Mouse (Mus musculus): ENCODE data around the gene Olfr1034.
"Not testable (repeated sequence)": the region's sequence is repeated elsewhere in the genome, so short reads cannot be mapped to it uniquely, and the experiment has no call there.

The Olfr1034 gene

DNA sequence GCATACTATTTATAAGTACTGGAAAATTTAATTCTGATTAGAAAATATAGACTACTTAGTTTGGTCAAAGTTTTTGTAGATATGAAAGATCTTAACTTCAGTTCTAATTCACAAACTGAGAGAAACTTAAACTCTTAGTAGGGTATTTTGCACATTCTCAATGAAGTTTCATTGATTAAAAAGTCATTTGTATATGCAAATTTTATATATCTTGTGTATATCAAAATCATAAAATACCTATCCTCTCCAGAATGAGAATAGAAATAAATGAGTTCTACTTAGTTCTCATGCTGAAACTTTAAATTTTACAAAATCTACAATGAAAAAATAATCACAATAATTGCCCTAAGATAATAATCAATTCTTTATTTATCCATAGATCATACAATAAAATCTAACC is at the start of gene Olfr1034:
Gene Olfr1034 (plus strand): TSS at position 301 of the 400 bp plus-strand sequence.
- DNase-seq (ENCODE audit: low spot score), result no peak

DNA sequence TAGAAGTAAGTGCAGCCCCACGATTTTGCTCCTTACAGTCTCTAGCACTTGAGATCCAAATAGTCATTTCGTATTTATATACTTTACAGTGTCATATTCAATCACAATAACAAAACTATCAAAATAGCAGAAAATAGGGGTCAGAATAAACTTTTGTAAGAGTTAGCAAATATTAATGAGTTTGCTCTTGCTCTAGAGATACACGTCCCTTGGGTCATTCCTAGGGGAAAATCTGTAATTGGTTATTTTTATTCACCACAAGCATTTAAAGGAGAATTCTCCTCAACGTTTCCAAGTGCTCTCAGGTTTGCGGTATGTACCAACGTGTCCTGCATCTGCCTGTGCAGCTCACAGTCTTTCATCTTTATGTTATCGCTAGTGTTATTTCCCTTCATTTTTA is 40.4 kb upstream of the Olfr1034 start, which contains the start of gene Olfr1032:
Gene Olfr1032 (plus strand): TSS at position 301 of the 400 bp plus-strand sequence.
- DNase-seq (ENCODE audit: low spot score), result no peak

DNA sequence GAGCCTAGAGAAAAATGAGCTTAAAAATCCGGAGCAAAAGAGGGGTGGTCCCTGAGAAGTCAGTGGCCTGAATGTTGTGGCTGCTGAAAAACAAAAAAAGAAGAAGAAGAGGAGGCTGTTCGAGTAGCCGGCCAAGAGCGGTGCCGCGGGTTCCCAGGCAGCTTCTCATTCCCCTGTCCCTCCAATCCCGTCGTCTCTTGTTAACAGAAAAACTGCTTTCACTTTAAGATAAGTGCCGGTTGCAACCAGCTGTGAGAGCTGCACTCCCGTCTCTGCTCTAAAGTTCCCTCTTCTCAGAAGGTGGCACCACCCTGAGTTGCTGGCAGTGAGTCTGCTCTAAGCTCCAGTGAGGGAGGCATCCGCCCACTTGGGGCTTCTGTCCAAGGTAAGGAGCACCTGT is 25.3 kb upstream of the Olfr1034 start, which contains the start of gene Olfr1033:
Gene Olfr1033 (plus strand): TSS at position 228 of the 400 bp plus-strand sequence.
- DNase-seq (ENCODE audit: low spot score), result not testable (repeated sequence)

- not testable (repeated sequence) for DNase-seq (ENCODE audit: low spot score)
Observed at GRCm38 (mm10) chr2:86021518-86021917, 24.1 kb upstream of the Olfr1034 start.

DNA sequence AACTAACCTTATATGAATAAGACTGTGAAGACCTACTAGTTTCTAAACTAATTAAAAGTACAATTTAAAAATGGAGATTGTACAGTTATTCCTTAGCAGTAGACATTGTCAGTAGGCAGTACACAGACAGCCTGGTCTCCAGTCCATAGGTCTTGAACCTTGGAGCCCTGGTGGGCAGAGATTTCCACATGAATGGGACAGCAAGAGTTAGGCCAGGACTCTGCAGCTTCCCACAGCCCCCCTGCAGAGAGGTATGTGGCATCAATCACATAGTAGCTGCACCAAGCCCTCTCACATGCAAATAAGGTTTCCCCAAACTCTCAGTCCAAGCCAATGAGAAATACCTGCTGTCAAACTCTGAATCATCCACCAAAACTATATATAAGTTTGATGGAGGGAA is 5.1 kb downstream of the Olfr1034 start:
- DNase-seq (ENCODE audit: low spot score), result not testable (repeated sequence)

DNA sequence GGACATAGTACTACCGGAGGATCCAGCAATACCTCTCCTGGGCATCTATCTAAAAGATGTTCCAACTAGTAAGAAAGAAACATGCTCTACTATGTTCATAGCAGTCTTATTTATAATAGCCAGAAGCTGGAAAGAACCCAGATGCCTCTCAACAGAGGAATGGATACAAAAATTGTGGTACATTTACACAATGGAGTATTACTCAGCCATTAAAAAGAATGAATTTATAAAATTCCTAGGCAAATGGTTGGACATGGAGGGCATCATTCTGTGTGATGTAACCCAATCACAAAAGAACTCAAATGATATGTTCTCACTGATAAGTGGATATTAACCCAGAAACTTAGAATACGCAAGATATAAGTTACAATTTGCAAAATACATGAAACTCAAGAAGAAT is 18.1 kb downstream of the Olfr1034 start:
- not testable (repeated sequence) for DNase-seq (ENCODE audit: low spot score)

- no peak for DNase-seq (ENCODE audit: low spot score)
Observed at GRCm38 (mm10) chr2:86070189-86070588, 24.5 kb downstream of the Olfr1034 start.

DNA sequence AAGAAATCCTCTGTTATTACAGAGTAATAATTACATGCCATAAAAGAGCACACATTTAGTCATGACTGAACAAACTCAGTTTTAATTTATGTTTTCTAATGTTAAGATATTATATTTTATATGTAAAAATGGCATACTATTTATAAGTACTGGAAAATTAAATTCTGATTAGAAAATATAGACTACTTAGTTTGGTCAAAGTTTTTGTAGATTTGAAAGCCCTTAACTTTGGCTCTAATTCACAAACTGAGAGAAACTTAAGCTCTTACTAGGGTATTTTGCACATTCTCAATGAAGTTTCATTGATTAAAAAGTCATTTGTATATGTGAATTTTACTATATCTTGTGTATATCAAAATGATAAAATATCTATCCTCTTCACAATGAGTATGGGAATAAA is 28.0 kb downstream of the Olfr1034 start, which contains the start of gene Olfr1036:
Gene Olfr1036 (plus strand): TSS at position 301 of the 400 bp plus-strand sequence.
- DNase-seq (ENCODE audit: low spot score), result not testable (repeated sequence)

GRCm38 (mm10) chr2:86080478-86080877 is 34.8 kb downstream of the Olfr1034 start:
- not testable (repeated sequence) for DNase-seq (ENCODE audit: low spot score)

DNA sequence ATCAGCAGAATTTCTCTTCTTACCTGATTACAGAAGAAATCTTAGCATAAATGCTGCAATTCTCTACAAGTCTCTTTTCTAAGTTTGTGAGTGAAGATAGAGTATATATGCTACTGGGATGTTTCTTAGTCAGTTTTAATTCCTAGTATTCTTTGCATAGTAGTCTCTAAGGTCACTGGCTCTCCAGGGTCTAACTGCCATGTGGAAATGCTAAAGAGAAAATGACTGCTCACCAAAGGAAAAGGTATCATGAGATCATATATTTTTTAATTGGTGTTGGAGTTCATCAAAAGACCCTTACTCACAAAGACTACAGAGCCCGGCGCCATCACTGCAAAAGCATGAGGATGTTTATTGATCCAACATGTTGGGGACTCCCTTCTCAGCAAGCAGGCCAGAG is 41.6 kb downstream of the Olfr1034 start, which contains the start of gene Olfr1037:
Gene Olfr1037 (minus strand): TSS at position 101 of the 400 bp plus-strand sequence.
- no peak for DNase-seq (ENCODE audit: low spot score)

Data from urinary bladder, postnatal 25 days (tissue).